Mouse (Mus musculus) liver, postnatal 0 days (tissue): ENCODE data around the gene Fer.

Source experiments
- CTCF ChIP-seq: sonication (generic); IDR thresholded peaks from 2 replicates; pipeline ENCODE4 v1.5.1; 2016; ENCODE audit warnings: antibody characterized with exemption, low read depth
- EP300 ChIP-seq: IDR thresholded peaks from 2 replicates; pipeline ENCODE4 v1.6.1; 2016; ENCODE audit warnings: antibody characterized with exemption, low read depth, mild to moderate bottlenecking

GRCm38 (mm10) chr17:64138036-64138717, 275.3 kb downstream of the Fer start:
- TF ChIP-seq CTCF (no peak), EP300 (no peak)
